Mouse (Mus musculus) left cerebral cortex, adult 2 months (tissue): ENCODE data around the gene Pir. TPM values are rescaled to one million over a fixed set of nuclear protein-coding genes. Genes with fewer than 3 reads are reported as not detected.

Experiments
- DNase-seq, 2 experiments: peaks; one replicate each; pipeline ENCODE4 v3.0.0; 2021 to 2022; ENCODE audit warnings: low spot score in 2 of 2, mixed read lengths in 1 of 2; ENCODE audit errors: extremely low spot score in 1 of 2
- H3K27ac ChIP-seq: fragments of 200-600 bp; 2 replicates; pipeline ENCODE4 v1.8.1; 2022
- H3K4me3 ChIP-seq: fragments of 200-600 bp; 2 replicates; pipeline ENCODE4 v1.8.1; 2022
- CTCF ChIP-seq: fragments of 200-600 bp; IDR thresholded peaks from 2 replicates; pipeline ENCODE4 v1.8.1; 2022; ENCODE audit warnings: antibody characterized with exemption, mild to moderate bottlenecking, moderate library complexity
- intact Hi-C: fragments of 180-260 bp; cut with DNase I; formaldehyde crosslinking; loops from one replicate; pipeline ENCODE4 v1.15.1; 2025
- total RNA-seq, 2 experiments: library from RNA; stranded (reverse); gene quantifications; 2 replicates each; pipeline ENCODE4 v1.2.3; 2021

The Pir gene
- total RNA-seq, 2 experiments from 2014 or later: 6.1 to 7.4 TPM

DNA sequence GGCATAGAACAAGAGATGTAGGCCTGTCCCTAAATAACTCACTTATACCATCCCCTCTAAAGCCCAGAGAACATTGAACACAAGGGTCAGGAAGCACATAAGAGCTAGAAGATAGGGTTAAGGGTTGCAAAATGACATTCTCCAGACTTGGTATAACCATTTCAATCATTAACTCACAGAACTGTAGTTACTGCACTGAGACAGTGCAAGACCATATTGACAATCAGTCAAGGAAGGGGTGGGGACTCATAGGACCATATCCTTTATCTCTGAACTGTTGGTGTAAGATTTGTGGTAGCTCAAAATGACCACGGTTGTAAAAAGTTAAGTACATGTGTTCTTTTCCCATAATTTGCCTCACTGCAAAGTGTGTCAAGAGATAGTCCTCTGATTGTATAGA, 141.4 kb downstream of the Pir start:
- Histone ChIP-seq H3K4me3 (no peak overlapping the region), H3K27ac (no peak overlapping the region)
- intact Hi-C loops: no loop called here
- DNase-seq: no peak
- TF ChIP-seq CTCF: no peak

DNA sequence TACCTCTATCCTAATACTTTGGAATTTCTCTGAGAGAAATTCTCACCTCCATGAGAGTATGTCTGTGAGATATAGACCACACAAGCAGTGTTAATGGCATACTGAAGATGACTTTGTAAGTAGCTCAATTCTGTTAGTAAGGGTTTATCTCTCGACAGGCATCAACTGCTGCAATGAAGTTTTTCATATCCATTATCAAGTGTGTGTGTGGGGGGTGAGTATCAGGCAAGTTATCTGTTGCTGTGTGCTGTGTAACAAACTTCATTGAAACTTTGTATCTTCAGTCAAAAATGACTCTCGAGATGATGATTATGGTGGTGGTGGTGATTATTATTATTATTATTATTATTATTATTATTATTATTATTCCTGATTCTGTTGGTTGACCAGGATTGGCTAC, 147.6 kb downstream of the Pir start:
- no peak for TF ChIP-seq CTCF
- Histone ChIP-seq H3K27ac (no peak overlapping the region), H3K4me3 (no peak overlapping the region)
- intact Hi-C loops: no loop called here
- no peak for DNase-seq

DNA sequence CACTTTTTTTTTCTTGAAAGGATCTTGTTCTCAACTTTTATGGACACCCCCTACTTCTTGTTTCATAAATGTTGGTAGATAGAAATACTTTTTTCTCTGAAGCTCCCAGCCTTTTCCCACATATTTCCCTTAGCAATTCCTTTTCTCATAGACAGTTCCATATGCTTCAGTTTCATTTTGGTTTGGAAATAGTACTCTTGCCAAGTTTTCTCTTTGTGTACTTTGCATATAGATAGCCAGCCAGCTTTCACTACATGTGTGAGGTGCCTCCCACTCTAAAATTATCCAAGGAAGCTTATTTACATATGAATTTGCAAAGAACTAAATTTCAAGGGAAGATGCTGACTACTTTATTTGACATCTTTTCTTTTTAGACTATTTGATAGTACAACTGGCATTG, 148.8 kb downstream of the Pir start:
- DNase-seq: no peak
- H3K27ac ChIP-seq: no peak overlapping the region
- H3K4me3 ChIP-seq: no peak overlapping the region
- no peak for TF ChIP-seq CTCF
- intact Hi-C loops: loop anchor here (2.0 kb wide), 2 partner anchors 19 to 21 kb away; partner anchors contain the start of gene Asb11

DNA sequence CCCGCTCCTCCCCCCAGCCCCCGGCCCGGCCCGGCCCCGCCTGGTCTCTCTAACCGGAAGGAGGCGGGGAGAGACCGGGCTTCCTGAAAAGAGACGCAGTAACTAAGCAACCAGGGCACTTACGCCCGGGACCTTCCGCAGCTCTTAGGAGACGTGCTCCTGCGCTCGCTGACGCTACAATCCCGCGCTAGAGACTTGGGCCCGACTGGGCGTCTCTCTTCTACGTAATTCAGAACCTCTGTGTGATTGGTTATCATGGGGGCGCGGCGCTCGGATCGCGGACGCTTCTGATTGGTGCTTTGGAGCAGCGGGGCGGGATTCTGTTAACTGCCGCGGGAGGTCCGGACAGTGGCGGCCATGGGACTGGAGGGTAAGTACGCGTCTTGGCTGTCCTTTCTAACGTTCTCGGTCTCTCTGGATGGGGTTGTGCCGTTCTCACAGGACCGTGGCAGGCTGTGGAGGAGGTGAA, 150.3 kb downstream of the Pir start, which contains the start of gene Piga:
Piga (plus strand) TSS at position 317 of the 469 bp plus-strand sequence.
- no peak for TF ChIP-seq CTCF
- Histone ChIP-seq H3K27ac (peak within 1 kb of the TSS; percentile 72; the same call in 1 of the 2 replicates), H3K4me3 (peak within 1 kb of the TSS; percentile 62)
- DNase-seq: peak; percentile 80 to 89
- intact Hi-C loops: loop anchor here (1.0 to 2.0 kb wide), 3 partner anchors 17 to 343 kb away; partner anchors contain the start of genes Asb11 and Siah1b

DNA sequence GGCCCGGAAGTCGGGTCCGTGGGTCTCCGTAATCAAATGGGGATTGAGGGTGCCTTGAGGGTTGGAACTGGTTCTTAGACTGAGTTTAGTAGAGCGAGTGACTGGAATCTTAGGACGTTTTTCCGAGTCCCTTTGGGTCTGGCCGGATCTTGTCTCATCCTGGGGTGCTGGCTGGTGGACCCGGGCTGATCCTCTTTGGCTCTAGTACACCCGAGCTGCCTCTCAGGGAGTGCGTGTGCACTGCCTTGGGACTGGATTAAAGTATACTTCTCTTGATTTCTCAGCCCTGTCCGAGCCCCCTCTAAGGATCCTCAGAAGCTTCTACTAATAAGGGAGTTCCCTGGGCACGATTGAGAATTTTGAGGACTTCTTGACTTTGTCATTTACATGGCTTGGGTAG, 150.8 kb downstream of the Pir start:
- no peak for DNase-seq

DNA sequence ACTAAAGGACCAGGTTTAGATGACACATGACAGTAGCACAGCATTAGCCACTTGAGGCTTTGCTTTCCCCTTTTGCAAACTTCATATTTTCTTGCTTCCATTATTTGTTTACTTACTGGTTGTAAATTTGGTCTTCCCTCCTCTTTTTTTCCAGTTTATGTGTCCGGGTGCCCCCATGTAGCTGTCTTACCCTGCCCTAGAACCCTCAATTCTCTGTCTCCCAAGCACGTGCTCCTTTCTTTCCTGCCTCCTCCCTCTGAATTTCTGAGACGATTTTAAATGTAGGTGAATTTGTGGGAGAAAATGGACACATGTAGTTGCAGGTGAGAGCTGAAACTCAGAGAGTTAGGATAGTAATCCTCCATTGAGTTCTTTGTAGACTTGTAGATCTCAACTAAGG, 151.3 kb downstream of the Pir start:
- H3K4me3 ChIP-seq: peak overlapping the region; percentile 62

More for the DNA sequence above, 150.8 kb downstream of the Pir start:
- TF ChIP-seq CTCF: no peak
- Histone ChIP-seq H3K27ac (peak overlapping the region; percentile 72; the same call in 1 of the 2 replicates), H3K4me3 (peak overlapping the region; percentile 62)
- intact Hi-C loops: loop anchor here (1.0 to 2.0 kb wide), 3 partner anchors 17 to 344 kb away; partner anchors contain the start of genes Asb11 and Siah1b

More for the DNA sequence above, 151.3 kb downstream of the Pir start:
- intact Hi-C loops: no loop called here
- no peak for DNase-seq
- H3K27ac ChIP-seq: no peak overlapping the region
- TF ChIP-seq CTCF: no peak

Other genes with a start within 250 kb of the Pir start
- gene Car5b, start 241.4 kb upstream of the Pir start, total RNA-seq: 1 to 10 TPM; 2.2 to 3.0 TPM
- 10 to 100 TPM in 1 of 2 experiments, 1 to 10 TPM in 1; 9.6 to 10.9 TPM for gene Siah1b, start 192.9 kb upstream of the Pir start, total RNA-seq
- not detected for gene Cltrn, start 180.5 kb upstream of the Pir start, total RNA-seq
- 1 to 10 TPM; 1.1 to 1.7 TPM for gene Ace2, start 130.0 kb upstream of the Pir start, total RNA-seq
- 1 to 10 TPM in 1 of 2 experiments, under 1 TPM in 1; 0.82 to 1.4 TPM for gene Bmx, start 11.2 kb upstream of the Pir start, total RNA-seq
- gene Vegfd, start 104.0 kb downstream of the Pir start, total RNA-seq: 1 to 10 TPM; 1.5 to 2.6 TPM
- gene Piga, start 150.4 kb downstream of the Pir start, total RNA-seq: 1 to 10 TPM; 5.3 to 5.5 TPM
- gene Asb11, start 167.6 kb downstream of the Pir start, total RNA-seq: 1 to 10 TPM; 3.9 to 7.0 TPM
- not detected for gene Asb9, start 237.0 kb downstream of the Pir start, total RNA-seq